Mouse (Mus musculus) brain, embryonic 14.5 days (tissue): ENCODE data around the gene Nell1.

ENCODE experiments used
- CTCF ChIP-seq: fragments of 200-500 bp; IDR thresholded peaks from 2 replicates; pipeline ENCODE4 v1.5.1; 2012; ENCODE audit warnings: inconsistent platforms, mild to moderate bottlenecking, moderate library complexity, borderline replicate concordance; ENCODE audit not compliant: insufficient read depth, insufficient read length; ENCODE audit errors: extremely low read depth
- POLR2A ChIP-seq: fragments of 200-500 bp; IDR thresholded peaks from 2 replicates; pipeline ENCODE4 v1.6.1; 2012; ENCODE audit warnings: mild to moderate bottlenecking, inconsistent platforms, borderline replicate concordance; ENCODE audit not compliant: poor library complexity, insufficient read depth, insufficient read length, severe bottlenecking; ENCODE audit errors: extremely low read depth

- TF ChIP-seq POLR2A, result no peak
- no peak for TF ChIP-seq CTCF
Measured at GRCm38 (mm10) chr7:50514830-50515229, 540.2 kb downstream of the Nell1 start.
